ENCODE assay signal across 7 mouse cellular contexts in the genomic region with DNA sequence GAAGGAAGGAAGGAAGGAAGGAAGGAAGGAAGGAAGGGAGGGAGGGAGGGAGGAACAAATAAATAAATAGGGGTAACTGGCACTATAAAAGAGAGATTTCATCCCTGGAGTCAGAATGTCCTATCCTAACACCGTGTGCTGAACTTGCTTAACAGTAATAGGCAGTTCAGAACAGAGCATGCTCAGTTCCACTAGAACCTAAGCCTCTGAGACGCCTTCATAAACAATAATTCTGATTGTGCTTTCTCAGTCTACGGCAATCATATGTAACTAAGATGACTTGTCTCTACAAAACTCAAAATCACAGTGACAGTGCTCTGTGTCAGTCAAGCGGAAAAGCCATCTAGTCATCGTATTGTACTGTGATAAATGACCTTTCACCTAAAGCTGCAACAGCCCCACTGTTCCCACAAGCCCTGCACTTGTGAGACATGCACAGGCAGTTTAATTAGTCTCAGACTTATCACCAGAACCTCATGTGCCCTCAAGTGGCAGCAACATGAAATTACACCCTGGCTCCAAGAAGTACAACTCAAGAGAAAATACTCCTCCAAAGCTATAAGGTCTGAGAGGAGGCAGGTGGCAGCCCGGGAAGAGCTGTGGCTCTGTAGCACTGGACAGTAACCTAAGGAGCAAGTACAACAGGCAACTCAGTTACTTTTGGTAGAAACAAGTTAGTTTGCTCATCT. TPM values are rescaled to one million over a fixed set of nuclear protein-coding genes. Genes with fewer than 3 reads are reported as not detected.
DNase-seq lines count a peak whose midpoint lies in the region; ATAC-seq and TF ChIP-seq lines count a peak whose summit lies in the region.

No protein-coding gene starts in this region.

- no peak overlapping the region for H3K4me3 ChIP-seq in MEL (ENCODE audit: control insufficient read depth in 1 of 2, insufficient read depth in 1 of 2, low read depth in 2 of 2, low read length in 2 of 2)
- H3K4me3 ChIP-seq in embryonic facial prominence, embryonic 12.5 days: no peak overlapping the region

- no peak for TF ChIP-seq POLR2A in MEL (IDR thresholded peaks at IDR 0.05; ENCODE audit: control insufficient read depth in 1 of 2, insufficient read depth in 1 of 2, low read depth in 1 of 2, low read length in 2 of 2, poor library complexity in 1 of 2)

- no peak overlapping the region for H3K4me2 ChIP-seq in embryonic facial prominence, embryonic 12.5 days (replicated peaks)

- peaks cover 4 to 35% of the 10 kb centered on the region in 2 experiments for H3K36me3 ChIP-seq in MEL (ENCODE audit: control insufficient read depth in 1 of 2, insufficient read depth in 2 of 2, low read length in 2 of 2)
- H3K36me3 ChIP-seq in embryonic facial prominence, embryonic 12.5 days: peaks cover 20% of the 10 kb centered on the region

- peak; percentile 67 for TF ChIP-seq RAD21 in MEL (IDR thresholded peaks at IDR 0.05; ENCODE audit: low read depth, low read length)

- TF ChIP-seq CTCF in MEL (IDR thresholded peaks at IDR 0.05 in 2 of 3, conservative IDR thresholded peaks at IDR 0.05 in 1 of 3; ENCODE audit: control insufficient read depth in 1 of 3, insufficient read depth in 1 of 3, low read depth in 2 of 3, low read length in 3 of 3, poor library complexity in 1 of 3, severe bottlenecking in 1 of 3): peak; percentile 49 to 95 (median 85)

- intact Hi-C loops in heart, postnatal 10 days (cut with DNase I): loop anchor here (2.0 kb wide), 1 partner anchor 296 kb away; no protein-coding TSS in a partner anchor

- H3K4me1 ChIP-seq in MEL (ENCODE audit: control insufficient read depth in 1 of 2, insufficient read depth in 2 of 2, low read length in 2 of 2): no peaks in the 10 kb centered on the region
- no peaks in the 10 kb centered on the region for H3K4me1 ChIP-seq in embryonic facial prominence, embryonic 12.5 days

- no peak overlapping the region for H3K9ac ChIP-seq in MEL (ENCODE audit: control insufficient read depth, low read depth, low read length, poor library complexity, severe bottlenecking)
- no peak overlapping the region for H3K9ac ChIP-seq in embryonic facial prominence, embryonic 12.5 days

- H3K27me3 ChIP-seq in MEL (ENCODE audit: control insufficient read depth in 1 of 2, insufficient read depth in 2 of 2, low read length in 2 of 2): no peaks in the 10 kb centered on the region
- no peaks in the 10 kb centered on the region for H3K27me3 ChIP-seq in embryonic facial prominence, embryonic 12.5 days

- peak; percentile 85 for DNase-seq in MEL (ENCODE audit: low read depth, low spot score)
- peak; percentile 57 to 62 for DNase-seq in adrenal gland, postnatal 36 days
- peak; percentile 74 to 77 for DNase-seq in heart, postnatal 10 days
- DNase-seq in kidney, postnatal 25 days: peak; percentile 75 to 80
- DNase-seq in lung, postnatal 10 days: peak; percentile 73
- peak; percentile 73 for DNase-seq in right cerebral cortex, adult 18-20 months

- H3K79me2 ChIP-seq in MEL (ENCODE audit: control insufficient read depth, insufficient read depth, low read length, poor library complexity): no peaks in the 10 kb centered on the region

- 50% methylated on average over 6 of the region's 6 CpGs for WGBS in embryonic facial prominence, embryonic 12.5 days

- no peaks in the 10 kb centered on the region for H3K9me3 ChIP-seq in MEL (replicated peaks; ENCODE audit: insufficient read depth, low read length)
- H3K9me3 ChIP-seq in embryonic facial prominence, embryonic 12.5 days: no peaks in the 10 kb centered on the region

- ATAC-seq in embryonic facial prominence, embryonic 12.5 days (ENCODE audit: insufficient number of reproducible peaks, insufficient read depth, low FRiP score, low TSS enrichment): peak; percentile 47; the same call in 1 of the 2 replicates

- no peak overlapping the region for H3K27ac ChIP-seq in MEL (ENCODE audit: control insufficient read depth, low read depth, low read length)
- H3K27ac ChIP-seq in embryonic facial prominence, embryonic 12.5 days: no peak overlapping the region

- no peak for TF ChIP-seq EP300 in MEL (IDR thresholded peaks at IDR 0.05; ENCODE audit: low read depth in 1 of 2, low read length in 2 of 2)

TF ChIP-seq in MEL, 35 proteins besides CTCF, POLR2A, EP300 and RAD21:
- no peak for TF ChIP-seq TBP (IDR thresholded peaks at IDR 0.05; ENCODE audit: low read depth, low read length)
- no peak for TF ChIP-seq CHD1 (IDR thresholded peaks at IDR 0.05; ENCODE audit: low read depth, low read length)
- no peak for TF ChIP-seq ZMIZ1 (IDR thresholded peaks at IDR 0.05; ENCODE audit: low read depth, low read length)
- TF ChIP-seq E2F4 (IDR thresholded peaks at IDR 0.05; ENCODE audit: borderline replicate concordance, low read depth, low read length): no peak
- no peak for TF ChIP-seq USF1 (IDR thresholded peaks at IDR 0.05; ENCODE audit: low read depth, low read length)
- TF ChIP-seq ETS1 (IDR thresholded peaks at IDR 0.05; ENCODE audit: low read depth, low read length): no peak
- TF ChIP-seq MYB (IDR thresholded peaks at IDR 0.05; ENCODE audit: low read depth, low read length): no peak
- no peak for TF ChIP-seq MAFK (IDR thresholded peaks at IDR 0.05; ENCODE audit: borderline replicate concordance, low read depth, low read length)
- 0 out of 2 replicates have a peak, but pooled peaks have one; percentile 19 for TF ChIP-seq GATA1 (IDR thresholded peaks at IDR 0.05; ENCODE audit: low read depth, low read length)
- no peak for TF ChIP-seq GABPA (IDR thresholded peaks at IDR 0.05; ENCODE audit: low read depth, low read length)
- no peak for TF ChIP-seq CHD2 (IDR thresholded peaks at IDR 0.05; ENCODE audit: low read length)
- TF ChIP-seq POLR2AphosphoS2 (IDR thresholded peaks at IDR 0.05; ENCODE audit: low read length): no peak
- no peak for TF ChIP-seq USF2 (IDR thresholded peaks at IDR 0.05; ENCODE audit: borderline replicate concordance in 1 of 2, insufficient read depth in 1 of 2, low read depth in 1 of 2, low read length in 2 of 2)
- no peak for TF ChIP-seq JUND (IDR thresholded peaks at IDR 0.05; ENCODE audit: low read depth, low read length)
- TF ChIP-seq RCOR1 (IDR thresholded peaks at IDR 0.05; ENCODE audit: low read depth, low read length): no peak
- TF ChIP-seq NRF1 (IDR thresholded peaks at IDR 0.05; ENCODE audit: insufficient read depth, low read depth, low read length, poor library complexity, severe bottlenecking): no peak
- TF ChIP-seq HCFC1 (IDR thresholded peaks at IDR 0.05; ENCODE audit: low read depth, low read length): no peak
- no peak for TF ChIP-seq UBTF (IDR thresholded peaks at IDR 0.05; ENCODE audit: borderline replicate concordance, insufficient read depth, low read depth, low read length)
- no peak for TF ChIP-seq MEF2A (IDR thresholded peaks at IDR 0.05; ENCODE audit: extremely low read depth, insufficient replicate concordance, low read depth, low read length, poor library complexity, severe bottlenecking)
- no peak for TF ChIP-seq TAL1 (IDR thresholded peaks at IDR 0.05; ENCODE audit: low read length)
- no peak for TF ChIP-seq SIN3A (IDR thresholded peaks at IDR 0.05; ENCODE audit: low read length)
- peak; percentile 22; the same call in 1 of the 2 replicates for TF ChIP-seq MAX (IDR thresholded peaks at IDR 0.05; ENCODE audit: low read length)
- TF ChIP-seq ZC3H11A (IDR thresholded peaks at IDR 0.05; ENCODE audit: low read depth, low read length): peak; percentile 73
- no peak for TF ChIP-seq MXI1 (IDR thresholded peaks at IDR 0.05; ENCODE audit: low read depth, low read length)
- TF ChIP-seq BHLHE40 (IDR thresholded peaks at IDR 0.05; ENCODE audit: borderline replicate concordance, low read depth, low read length): no peak
- peak; percentile 83 for TF ChIP-seq SMC3 (IDR thresholded peaks at IDR 0.05; ENCODE audit: low read depth, low read length)
- TF ChIP-seq MAZ (IDR thresholded peaks at IDR 0.05; ENCODE audit: low read depth, low read length): 0 out of 2 replicates have a peak, but pooled peaks have one; percentile 20
- no peak for TF ChIP-seq ELF1 (IDR thresholded peaks at IDR 0.05; ENCODE audit: low read depth, low read length)
- no peak for TF ChIP-seq MYC (IDR thresholded peaks at IDR 0.05; ENCODE audit: low read depth, low read length)
- no peak for TF ChIP-seq ZNF384 (IDR thresholded peaks at IDR 0.05; ENCODE audit: low read depth, low read length)
- TF ChIP-seq POLR2AphosphoS5 (IDR thresholded peaks at IDR 0.05; ENCODE audit: borderline replicate concordance, low read depth, low read length): 0 out of 2 replicates have a peak, but pooled peaks have one; percentile 7
- TF ChIP-seq NELFE (IDR thresholded peaks at IDR 0.05; ENCODE audit: low read depth, low read length): no peak
- TF ChIP-seq TCF12 (IDR thresholded peaks at IDR 0.05; ENCODE audit: low read depth, low read length): no peak
- no peak for TF ChIP-seq KAT2A (conservative IDR thresholded peaks at IDR 0.05; ENCODE audit: low read depth, low read length)
- no peak for TF ChIP-seq ZKSCAN1 (IDR thresholded peaks at IDR 0.05; ENCODE audit: low read depth, low read length)
TF ChIP-seq in MEL: peak in this region for 6.

RNA-seq across cellular contexts. Expression of a gene that starts 17.8 kb away (rescaled TPM):
- 64.2 and 65.5 TPM in 2 replicates for total RNA-seq in MEL (2012; rRNA removed)
- 10 to 100 TPM in 1 of 2 experiments, not detected in 1; 70.6 TPM for polyA plus RNA-seq in MEL (2012; ENCODE audit: insufficient read depth in 1 of 2, insufficient read length in 2 of 2, low read depth in 1 of 2, low replicate concordance in 2 of 2, missing spikeins in 1 of 2)
- 10 to 100 TPM; 32.5 to 39.5 TPM for total RNA-seq in adrenal gland, postnatal 36 days (2021)
- 35.4 and 35.6 TPM in 2 replicates for polyA plus RNA-seq in embryonic facial prominence, embryonic 12.5 days (2016; fragmentation: Nextera tagmentation; extraction: Ambion mirVana)
- total RNA-seq in heart, postnatal 10 days (2021): 10 to 100 TPM; 38.2 to 43.5 TPM
